Mouse (Mus musculus): ENCODE results near the gene Crybg1.

Crybg1 gene

DNA sequence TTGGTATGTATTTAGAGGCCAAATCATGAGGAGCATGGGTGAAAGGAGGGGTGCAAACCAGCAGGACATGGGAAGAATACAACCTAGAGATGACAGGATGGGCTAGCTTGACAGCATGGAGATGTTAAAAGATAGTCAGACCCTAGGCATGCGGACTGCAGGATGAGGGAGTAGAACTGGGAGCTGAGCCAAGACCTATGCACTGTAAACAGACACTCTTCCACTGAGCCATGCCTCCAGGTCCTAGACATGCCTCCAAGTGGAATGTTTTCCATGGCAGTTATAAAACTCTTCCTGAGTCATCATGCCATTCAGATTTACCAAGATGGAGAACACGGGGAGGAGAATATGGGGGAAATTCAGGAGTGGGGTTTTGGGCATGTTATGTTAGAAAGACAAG, 53.9 kb downstream of the Crybg1 start:
- in situ Hi-C loops (cut with MboI) = no loop called here

GRCm38 (mm10) chr10:44091757-44092156, 56.9 kb downstream of the Crybg1 start:
- in situ Hi-C loops (cut with MboI) = no loop called here

- in situ Hi-C loops (cut with MboI) = no loop called here
These were observed 68.3 kb downstream of the Crybg1 start for GRCm38 (mm10) chr10:44080351-44080750.

GRCm38 (mm10) chr10:44078799-44079521, 69.7 kb downstream of the Crybg1 start:
- in situ Hi-C loops (cut with MboI) = no loop called here

DNA sequence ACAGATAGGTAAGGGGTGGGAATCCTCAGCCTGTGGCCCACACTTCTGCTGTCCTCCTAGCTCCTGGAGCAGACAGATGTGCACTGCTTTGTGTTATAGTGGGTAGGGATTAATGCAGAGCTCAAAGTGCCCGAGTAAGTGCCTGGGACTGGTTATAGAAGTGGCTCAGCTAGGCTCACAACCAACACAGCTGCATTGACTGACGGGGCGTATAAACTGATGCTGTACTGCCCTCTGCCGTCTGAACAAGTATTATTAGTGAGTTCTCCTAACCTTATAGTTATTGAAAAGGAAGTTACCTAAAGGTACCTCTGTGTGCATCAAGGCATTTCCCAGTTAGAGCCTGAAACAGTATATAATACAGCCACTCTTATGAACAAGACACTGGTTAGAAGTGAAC, 77.6 kb downstream of the Crybg1 start:
- in situ Hi-C loops (cut with MboI) = no loop called here

- in situ Hi-C loops (cut with MboI) = loop anchor here (5.0 to 10.0 kb wide), 2 partner anchors 122 to 494 kb away; partner anchors contain the start of gene Cd24a
These were observed 79.5 kb downstream of the Crybg1 start for GRCm38 (mm10) chr10:44069131-44069530.

DNA sequence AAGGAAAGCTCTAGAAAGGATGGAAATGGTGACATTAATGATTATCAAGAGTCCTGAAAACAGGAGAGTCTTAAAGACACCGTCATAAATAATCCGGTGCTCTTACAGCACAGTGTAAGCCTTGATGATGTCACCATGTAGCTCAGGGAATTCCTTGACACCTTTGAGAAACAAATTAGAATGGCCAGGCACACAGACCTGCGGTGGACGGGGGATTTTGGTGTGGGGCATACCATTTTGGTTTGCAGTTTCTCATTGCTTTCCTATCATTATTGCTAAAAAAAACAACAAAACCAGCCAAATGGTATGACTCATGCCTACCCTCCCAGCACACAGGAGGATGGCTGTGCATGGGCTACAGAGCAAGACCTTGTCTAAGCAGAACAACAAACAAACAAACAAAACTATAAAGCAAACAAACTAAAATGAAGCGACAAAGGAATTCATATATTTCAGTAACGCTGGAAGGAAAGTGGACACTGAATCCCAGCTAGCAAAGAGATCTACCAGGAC, 82.7 kb downstream of the Crybg1 start:
- in situ Hi-C loops (cut with MboI) = loop anchor here (5.0 to 10.0 kb wide), 2 partner anchors 119 to 491 kb away; partner anchors contain the start of gene Cd24a

DNA sequence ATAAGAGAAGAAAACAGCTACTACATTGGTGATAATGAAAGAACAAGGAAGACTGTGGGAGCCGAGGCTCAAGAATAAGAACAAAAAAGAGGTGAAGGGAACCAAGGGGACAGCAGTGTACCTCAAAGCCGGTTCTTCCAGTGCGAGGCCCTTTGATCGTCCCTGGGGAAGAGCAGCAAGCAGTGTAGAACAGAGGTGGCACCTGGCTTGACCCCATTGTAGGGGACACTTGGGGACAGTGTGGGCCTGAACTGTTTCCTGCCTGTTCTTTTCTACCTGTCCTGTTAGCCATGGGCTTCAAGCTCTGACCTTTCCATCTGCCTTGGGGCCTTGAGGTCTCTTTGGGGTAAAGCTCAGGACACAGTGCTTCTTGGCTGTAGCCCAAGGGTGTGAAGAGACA, 85.7 kb downstream of the Crybg1 start:
- in situ Hi-C loops (cut with MboI) = loop anchor here (10.0 kb wide), 1 partner anchor 488 kb away; the partner anchor contains the start of gene Cd24a

DNA sequence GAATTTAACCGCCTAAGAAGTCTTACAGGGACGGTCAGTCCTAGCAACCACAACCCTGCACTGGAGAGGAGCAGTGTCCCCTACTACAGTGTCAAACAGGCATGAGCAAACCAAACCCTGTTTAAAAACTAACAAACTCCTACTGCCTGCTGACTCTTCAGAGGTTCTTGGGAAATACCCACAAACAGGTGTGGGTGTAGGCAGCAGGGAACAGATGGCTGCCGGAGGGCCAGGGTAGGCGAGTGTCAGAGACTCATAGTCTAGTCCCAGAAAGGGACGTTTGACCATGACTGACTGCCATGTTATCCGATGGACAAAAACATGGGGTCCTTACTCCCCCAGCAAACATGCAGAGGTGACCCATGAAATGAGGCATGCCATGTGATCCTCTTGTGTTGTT, 97.7 kb downstream of the Crybg1 start:
- in situ Hi-C loops (cut with MboI) = no loop called here

DNA sequence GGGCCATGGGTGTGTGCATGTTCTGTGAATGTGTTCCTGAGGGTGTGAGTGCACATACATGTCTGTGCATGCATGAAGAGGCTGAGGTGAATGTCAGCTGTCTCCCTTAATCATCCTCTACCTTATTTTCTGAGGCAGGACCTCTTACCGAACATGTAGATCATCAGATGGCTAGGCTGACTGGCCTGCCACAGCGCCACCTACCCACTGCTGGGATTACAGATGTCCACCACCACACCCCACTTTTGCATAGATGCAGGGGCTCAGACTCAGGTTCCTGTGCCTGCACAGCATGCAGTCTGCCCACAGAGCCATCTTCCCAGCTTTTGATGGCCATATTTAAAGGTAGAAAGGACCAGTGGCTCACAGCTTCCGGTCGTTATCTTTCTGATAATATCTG, 103.9 kb downstream of the Crybg1 start:
- in situ Hi-C loops (cut with MboI) = no loop called here

GRCm38 (mm10) chr10:44043630-44044029, 105.0 kb downstream of the Crybg1 start:
- in situ Hi-C loops (cut with MboI) = no loop called here

GRCm38 (mm10) chr10:44039185-44039584, 109.5 kb downstream of the Crybg1 start:
- in situ Hi-C loops (cut with MboI) = no loop called here

DNA sequence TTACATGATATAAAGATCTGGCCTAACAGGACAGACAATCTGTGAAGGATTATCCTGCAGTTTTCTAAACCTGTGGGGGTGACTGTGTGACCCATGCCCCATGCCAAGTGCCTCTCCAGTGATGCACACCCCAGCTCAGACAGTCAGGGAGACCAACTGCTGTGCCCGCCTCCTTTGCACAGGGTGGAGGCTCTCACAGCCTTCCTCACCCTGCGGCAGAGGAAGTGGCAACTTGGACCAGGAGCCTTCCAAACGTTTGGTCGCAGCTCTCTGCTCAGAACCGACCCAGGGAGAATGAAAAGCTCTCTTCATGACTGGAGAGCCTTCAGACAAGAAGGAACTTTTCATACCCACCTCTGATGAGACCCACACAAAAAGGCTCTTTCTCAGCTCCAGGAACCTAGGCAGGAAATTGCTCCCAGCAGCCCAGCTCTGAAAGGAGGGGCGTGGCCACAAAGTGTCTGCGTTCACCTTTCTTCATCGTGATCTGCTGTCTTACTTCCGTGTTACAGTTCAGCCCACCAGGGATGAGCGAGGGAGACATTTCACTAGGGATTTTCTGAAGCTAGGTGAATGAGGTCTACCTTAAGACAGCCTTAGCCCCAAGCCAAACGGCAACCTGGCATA, 110.6 kb downstream of the Crybg1 start:
- in situ Hi-C loops (cut with MboI) = no loop called here

- in situ Hi-C loops (cut with MboI) = no loop called here
These were observed 119.1 kb downstream of the Crybg1 start for GRCm38 (mm10) chr10:44029566-44029965.

DNA sequence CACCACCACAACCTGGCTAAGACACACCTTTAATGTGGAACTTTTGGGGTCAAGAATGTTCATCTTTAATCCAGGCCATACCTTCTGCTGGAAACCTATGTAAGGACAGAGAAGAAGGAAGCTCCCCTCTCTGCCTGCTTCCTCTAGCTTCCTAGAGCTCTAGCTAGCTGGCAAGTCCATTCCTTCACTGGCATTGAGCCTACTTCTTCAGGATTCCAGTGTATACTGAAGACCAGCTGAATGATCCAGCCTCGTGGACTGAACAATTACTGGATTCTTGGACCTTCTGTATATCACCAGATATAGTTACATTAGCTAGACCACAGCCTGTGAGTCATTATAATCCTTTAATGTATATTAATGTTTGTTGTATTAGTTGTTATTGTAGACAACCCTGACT, 121.4 kb downstream of the Crybg1 start:
- in situ Hi-C loops (cut with MboI) = no loop called here

- in situ Hi-C loops (cut with MboI) = no loop called here
These were observed 122.5 kb downstream of the Crybg1 start for GRCm38 (mm10) chr10:44026105-44026504.

GRCm38 (mm10) chr10:44024705-44025104, 123.9 kb downstream of the Crybg1 start:
- in situ Hi-C loops (cut with MboI) = no loop called here

GRCm38 (mm10) chr10:44020141-44020540, 128.5 kb downstream of the Crybg1 start:
- in situ Hi-C loops (cut with MboI) = no loop called here

DNA sequence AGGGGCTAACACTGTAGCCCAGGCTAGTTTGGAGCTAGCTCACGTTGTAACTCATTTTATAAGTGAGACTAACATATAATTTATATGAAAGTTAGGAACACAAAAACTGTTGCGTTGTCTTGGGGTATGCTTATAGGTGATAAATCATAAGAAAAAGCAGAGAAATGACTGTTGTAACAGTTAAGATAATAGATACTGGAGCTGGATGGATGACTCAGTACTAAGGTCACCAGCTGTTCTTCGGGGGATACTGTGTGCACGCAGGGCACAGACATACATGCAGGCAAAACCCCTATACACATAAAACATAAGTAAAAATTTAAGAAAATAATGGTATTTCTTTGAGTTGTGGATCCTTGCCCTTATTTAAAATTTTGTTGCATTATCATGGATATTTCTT, 130.1 kb downstream of the Crybg1 start:
- in situ Hi-C loops (cut with MboI) = no loop called here

DNA sequence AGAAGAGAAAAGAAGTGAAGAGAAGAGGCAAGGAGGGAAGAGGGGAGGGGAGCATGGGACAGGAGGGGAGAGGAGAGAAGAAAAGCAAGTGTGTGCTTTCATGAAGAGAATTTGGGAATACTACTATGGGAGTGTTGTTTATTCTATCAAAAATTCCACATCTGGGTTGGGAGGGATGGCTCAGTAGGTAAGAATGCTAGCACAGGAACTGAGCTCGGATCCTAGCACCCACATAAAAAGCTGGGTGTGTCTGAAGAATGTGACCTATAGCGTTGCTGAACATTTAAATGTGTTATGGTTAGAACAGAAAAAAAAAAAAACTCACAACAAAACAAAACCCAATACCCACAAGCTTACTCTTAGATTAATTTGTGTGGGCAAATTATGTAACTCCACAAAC, 133.0 kb downstream of the Crybg1 start:
- in situ Hi-C loops (cut with MboI) = no loop called here

GRCm38 (mm10) chr10:44013885-44014284, 134.8 kb downstream of the Crybg1 start:
- in situ Hi-C loops (cut with MboI) = no loop called here

GRCm38 (mm10) chr10:44011408-44011807, 137.2 kb downstream of the Crybg1 start:
- in situ Hi-C loops (cut with MboI) = no loop called here

DNA sequence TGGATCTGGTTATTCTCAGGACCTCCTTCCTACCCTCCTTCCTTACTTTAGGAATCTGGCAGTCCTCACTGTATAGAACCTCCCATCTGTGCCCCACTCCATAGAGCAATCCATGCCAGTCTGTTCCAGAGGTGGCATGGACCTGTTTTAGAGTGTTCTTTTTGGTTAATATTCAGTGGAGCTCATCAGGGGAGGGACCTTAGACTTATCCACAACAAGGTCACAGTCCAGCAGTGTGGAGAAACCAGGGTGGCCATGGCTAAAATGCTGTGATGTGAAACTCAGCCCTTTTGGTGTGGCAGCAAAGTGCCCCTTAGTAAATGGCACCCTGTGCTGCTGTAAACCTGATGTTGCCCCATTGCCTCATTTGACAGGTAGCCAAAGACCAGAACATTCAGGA, 139.8 kb downstream of the Crybg1 start:
- in situ Hi-C loops (cut with MboI) = no loop called here

All from mature B cell (primary cell).